Mouse (Mus musculus) cortical plate, adult 2 months (tissue): Measurements from ENCODE around the gene Gprc5a. TPM values are rescaled to one million over a fixed set of nuclear protein-coding genes. Genes with fewer than 3 reads are reported as not detected.

Experiments
- H3K27ac ChIP-seq: fragments of 200-500 bp; 2 replicates; pipeline ENCODE4 v1.5.1; 2012; ENCODE audit warnings: low read length, control low read depth, inconsistent platforms; ENCODE audit not compliant: insufficient read depth
- H3K4me1 ChIP-seq: fragments of 200-500 bp; 2 replicates; pipeline ENCODE4 v1.6.1; 2011; ENCODE audit warnings: low read length; ENCODE audit not compliant: control insufficient read depth, insufficient read depth
- H3K4me3 ChIP-seq: fragments of 200-500 bp; 2 replicates; pipeline ENCODE4 v1.5.1; 2011; ENCODE audit warnings: mild to moderate bottlenecking, low read length, control low read depth; ENCODE audit not compliant: insufficient read depth
- CTCF ChIP-seq: fragments of 200-500 bp; IDR thresholded peaks from 2 replicates; pipeline ENCODE4 v1.5.1; 2011; ENCODE audit warnings: mild to moderate bottlenecking, control low read depth, low read length; ENCODE audit not compliant: insufficient read depth; ENCODE audit errors: extremely low read depth
- POLR2A ChIP-seq: fragments of 200-500 bp; IDR thresholded peaks from 2 replicates; pipeline ENCODE4 v1.6.1; 2011; ENCODE audit warnings: mild to moderate bottlenecking, low read length, control low read depth; ENCODE audit not compliant: insufficient read depth; ENCODE audit errors: extremely low read depth
- polyA plus RNA-seq: library from polyadenylated mRNA; depleted of rRNA; stranded (reverse); fragments of >200 nt; gene quantifications from 2 replicates; pipeline ENCODE4 v1.2.3, GENCODE M21; 2012; rRNA removed

Gene Gprc5a
- polyA plus RNA-seq, 1 experiment: 0.13 TPM

DNA sequence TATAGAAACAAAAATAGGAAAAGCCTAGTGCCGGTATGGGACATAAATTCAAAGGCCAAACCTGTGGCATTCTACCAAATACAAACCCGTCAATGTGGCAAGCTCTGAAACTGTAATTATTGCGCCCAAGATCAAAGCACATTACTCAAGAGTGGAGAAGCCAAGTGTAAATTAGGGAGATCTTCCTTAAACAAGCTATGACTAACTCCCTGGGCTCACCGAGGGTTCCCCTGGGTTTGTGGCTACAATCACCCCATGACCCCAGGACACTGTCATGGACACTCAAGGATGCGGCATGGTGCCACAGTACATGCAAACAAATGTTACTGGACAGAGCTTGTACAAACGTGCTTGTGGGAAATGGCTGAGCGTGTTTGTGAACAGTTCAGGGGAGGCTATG is 67.6 kb downstream of the Gprc5a start:
- no peak overlapping the region for H3K4me3 ChIP-seq
- TF ChIP-seq POLR2A: no peak
- no peak for TF ChIP-seq CTCF
- 0 out of 2 replicates have a peak, but pooled peaks cover 1% of the 10 kb centered on the region for H3K4me1 ChIP-seq
- H3K27ac ChIP-seq: no peak overlapping the region

- Histone ChIP-seq H3K27ac (no peak overlapping the region), H3K4me1 (0 out of 2 replicates have a peak, but pooled peaks cover 1% of the 10 kb centered on the region), H3K4me3 (no peak overlapping the region)
- TF ChIP-seq CTCF (no peak), POLR2A (no peak)
Observed at GRCm38 (mm10) chr6:135133486-135133885, 68.0 kb downstream of the Gprc5a start.

Other genes starting within 250 kb of the Gprc5a start
- gene Crebl2, start 235.5 kb upstream of the Gprc5a start, polyA plus RNA-seq: 32.2 and 32.7 TPM in 2 replicates
- 24.4 and 24.5 TPM in 2 replicates for gene Gpr19, start 167.1 kb upstream of the Gprc5a start, polyA plus RNA-seq
- 20.0 and 20.6 TPM in 2 replicates for gene Cdkn1b, start 145.2 kb upstream of the Gprc5a start, polyA plus RNA-seq
- 2.7 and 2.9 TPM in 2 replicates for gene Apold1, start 83.9 kb upstream of the Gprc5a start, polyA plus RNA-seq
- 66.6 and 70.8 TPM in 2 replicates for gene Ddx47, start 54.0 kb upstream of the Gprc5a start, polyA plus RNA-seq
- 0.42 and 0.61 TPM in 2 replicates for gene Gprc5d, start 52.6 kb downstream of the Gprc5a start, polyA plus RNA-seq
- 158 and 167 TPM in 2 replicates for gene Fam234b, start 132.3 kb downstream of the Gprc5a start, polyA plus RNA-seq
- gene Hebp1, start 132.4 kb downstream of the Gprc5a start, polyA plus RNA-seq: 40.2 and 48.6 TPM in 2 replicates
- 0.15 and 0.55 TPM in 2 replicates for gene Gsg1, start 188.7 kb downstream of the Gprc5a start, polyA plus RNA-seq
- gene Pbp2, start 244.8 kb downstream of the Gprc5a start, polyA plus RNA-seq: 0.85 and 0.96 TPM in 2 replicates